Mouse (Mus musculus): ENCODE data around the gene Lrat. TPM values are rescaled to one million over a fixed set of nuclear protein-coding genes. Genes with fewer than 3 reads are reported as not detected.

Lrat gene
- total RNA-seq, 2 experiments from 2014 or later, result 0.10 to 0.21 TPM

Other genes starting within 250 kb of the Lrat start
- gene Rbm46, start 27.5 kb downstream of the Lrat start, total RNA-seq (2021), result under 1 TPM; 0.60 to 0.94 TPM
- gene Fgg, start 103.8 kb upstream of the Lrat start, total RNA-seq (2021), result not detected
- gene Fga, start 122.1 kb upstream of the Lrat start, total RNA-seq (2021), result not detected
- gene Fgb, start 145.9 kb upstream of the Lrat start, total RNA-seq (2021), result not detected
- 10 to 100 TPM; 43.6 to 44.4 TPM for gene Plrg1, start 151.5 kb upstream of the Lrat start, total RNA-seq (2021)
- gene Dchs2, start 224.0 kb upstream of the Lrat start, total RNA-seq (2021), result 1 to 10 TPM; 5.0 to 5.3 TPM

Measured in layer of hippocampus, postnatal 14 days (tissue).